Mouse (Mus musculus): ENCODE results near the gene Spty2d1. TPM values are rescaled to one million over a fixed set of nuclear protein-coding genes. Genes with fewer than 3 reads are reported as not detected.
"Not testable (repeated sequence)": the region's sequence is repeated elsewhere in the genome, so short reads cannot be mapped to it uniquely, and the experiment has no call there.

Spty2d1 gene
- polyA plus RNA-seq, 1 experiment from 2014 or later = 12.5 TPM

GRCm38 (mm10) chr7:47000644-47000983, 7.6 kb downstream of the Spty2d1 start:
- H3K36me3 ChIP-seq (ENCODE audit: control insufficient read depth, insufficient read depth, low read length) = peaks cover 11% of the 10 kb centered on the region
- 0 out of 2 replicates have a peak, but pooled peaks have one; percentile 33 for ATAC-seq (ENCODE audit: low FRiP score)
- 66% methylated on average over 3 of the region's 3 CpGs for WGBS
- no peak overlapping the region for H3K4me3 ChIP-seq (ENCODE audit: low read depth, low read length)
- no peaks in the 10 kb centered on the region for H3K9me3 ChIP-seq (ENCODE audit: control insufficient read depth, low read length)
- peaks cover 6% of the 10 kb centered on the region for H3K4me1 ChIP-seq (ENCODE audit: control insufficient read depth, insufficient read depth, low read length)
- no peak overlapping the region for H3K9ac ChIP-seq (ENCODE audit: low read length)
- no peak for DNase-seq (ENCODE audit: low spot score, missing footprints)
- no peaks in the 10 kb centered on the region for H3K27me3 ChIP-seq (ENCODE audit: control insufficient read depth, insufficient read depth, low read length)
- no peak overlapping the region for H3K4me2 ChIP-seq
- H3K27ac ChIP-seq (ENCODE audit: low read depth, low read length) = no peak overlapping the region

- H3K4me1 ChIP-seq (ENCODE audit: control insufficient read depth, insufficient read depth, low read length) = peaks cover 6% of the 10 kb centered on the region
- no peaks in the 10 kb centered on the region for H3K27me3 ChIP-seq (ENCODE audit: control insufficient read depth, insufficient read depth, low read length)
- H3K36me3 ChIP-seq (ENCODE audit: control insufficient read depth, insufficient read depth, low read length) = peaks cover 11% of the 10 kb centered on the region
- no peak for ATAC-seq (ENCODE audit: low FRiP score)
- no peak overlapping the region for H3K4me3 ChIP-seq (ENCODE audit: low read depth, low read length)
- no peak overlapping the region for H3K27ac ChIP-seq (ENCODE audit: low read depth, low read length)
- no peak overlapping the region for H3K9ac ChIP-seq (ENCODE audit: low read length)
- 85% methylated on average over 8 of the region's 8 CpGs for WGBS
- no peak for DNase-seq (ENCODE audit: low spot score, missing footprints)
- H3K9me3 ChIP-seq (ENCODE audit: control insufficient read depth, low read length) = no peaks in the 10 kb centered on the region
- H3K4me2 ChIP-seq = no peak overlapping the region
Measured at GRCm38 (mm10) chr7:46999983-47000643, 8.1 kb downstream of the Spty2d1 start.

GRCm38 (mm10) chr7:46998942-46999341, 9.3 kb downstream of the Spty2d1 start:
- H3K9me3 ChIP-seq (ENCODE audit: control insufficient read depth, low read length) = no peaks in the 10 kb centered on the region
- H3K4me2 ChIP-seq = no peak overlapping the region
- H3K4me1 ChIP-seq (ENCODE audit: control insufficient read depth, insufficient read depth, low read length) = peaks cover 6% of the 10 kb centered on the region
- peaks cover 13% of the 10 kb centered on the region for H3K36me3 ChIP-seq (ENCODE audit: control insufficient read depth, insufficient read depth, low read length)
- H3K4me3 ChIP-seq (ENCODE audit: low read depth, low read length) = no peak overlapping the region
- no peak overlapping the region for H3K27ac ChIP-seq (ENCODE audit: low read depth, low read length)
- H3K9ac ChIP-seq (ENCODE audit: low read length) = no peak overlapping the region
- ATAC-seq (ENCODE audit: low FRiP score) (no peak), DNase-seq (ENCODE audit: low spot score, missing footprints) (no peak)
- no peaks in the 10 kb centered on the region for H3K27me3 ChIP-seq (ENCODE audit: control insufficient read depth, insufficient read depth, low read length)
- WGBS = 93% methylated on average over 2 of the region's 2 CpGs

- Histone ChIP-seq H3K27ac (ENCODE audit: low read depth, low read length) (no peak overlapping the region), H3K9me3 (ENCODE audit: control insufficient read depth, low read length) (no peaks in the 10 kb centered on the region), H3K4me2 (no peak overlapping the region), H3K4me3 (ENCODE audit: low read depth, low read length) (no peak overlapping the region), H3K36me3 (ENCODE audit: control insufficient read depth, insufficient read depth, low read length) (peaks cover 13% of the 10 kb centered on the region), H3K4me1 (ENCODE audit: control insufficient read depth, insufficient read depth, low read length) (peaks cover under 1% of the 10 kb centered on the region; the same call in 1 of the 2 replicates), H3K9ac (ENCODE audit: low read length) (no peak overlapping the region), H3K27me3 (ENCODE audit: control insufficient read depth, insufficient read depth, low read length) (no peaks in the 10 kb centered on the region)
- WGBS = 88% methylated on average over 21 of the region's 21 CpGs
- ATAC-seq (ENCODE audit: low FRiP score) = no peak
- no peak for DNase-seq (ENCODE audit: low spot score, missing footprints)
Measured at GRCm38 (mm10) chr7:46997644-46998395, 10.4 kb downstream of the Spty2d1 start.

GRCm38 (mm10) chr7:46997008-46997407, 11.2 kb downstream of the Spty2d1 start:
- no peak for ATAC-seq (ENCODE audit: low FRiP score)
- H3K27ac ChIP-seq (ENCODE audit: low read depth, low read length) = no peak overlapping the region
- peaks cover 13% of the 10 kb centered on the region for H3K36me3 ChIP-seq (ENCODE audit: control insufficient read depth, insufficient read depth, low read length)
- no peaks in the 10 kb centered on the region for H3K9me3 ChIP-seq (ENCODE audit: control insufficient read depth, low read length)
- no peaks in the 10 kb centered on the region for H3K27me3 ChIP-seq (ENCODE audit: control insufficient read depth, insufficient read depth, low read length)
- no peak for DNase-seq (ENCODE audit: low spot score, missing footprints)
- H3K4me3 ChIP-seq (ENCODE audit: low read depth, low read length) = no peak overlapping the region
- WGBS = 89% methylated on average over 4 of the region's 4 CpGs
- H3K4me1 ChIP-seq (ENCODE audit: control insufficient read depth, insufficient read depth, low read length) = no peaks in the 10 kb centered on the region
- no peak overlapping the region for H3K4me2 ChIP-seq
- H3K9ac ChIP-seq (ENCODE audit: low read length) = no peak overlapping the region

GRCm38 (mm10) chr7:46995558-46995957, 12.7 kb downstream of the Spty2d1 start:
- no peak overlapping the region for H3K4me3 ChIP-seq (ENCODE audit: low read depth, low read length)
- H3K4me2 ChIP-seq = no peak overlapping the region
- no peak overlapping the region for H3K27ac ChIP-seq (ENCODE audit: low read depth, low read length)
- H3K4me1 ChIP-seq (ENCODE audit: control insufficient read depth, insufficient read depth, low read length) = no peaks in the 10 kb centered on the region
- WGBS = 96% methylated on average over 3 of the region's 3 CpGs
- H3K9ac ChIP-seq (ENCODE audit: low read length) = no peak overlapping the region
- peaks cover 13% of the 10 kb centered on the region for H3K36me3 ChIP-seq (ENCODE audit: control insufficient read depth, insufficient read depth, low read length)
- H3K9me3 ChIP-seq (ENCODE audit: control insufficient read depth, low read length) = no peaks in the 10 kb centered on the region
- ATAC-seq (ENCODE audit: low FRiP score) = no peak
- no peak for DNase-seq (ENCODE audit: low spot score, missing footprints)
- H3K27me3 ChIP-seq (ENCODE audit: control insufficient read depth, insufficient read depth, low read length) = no peaks in the 10 kb centered on the region

DNA sequence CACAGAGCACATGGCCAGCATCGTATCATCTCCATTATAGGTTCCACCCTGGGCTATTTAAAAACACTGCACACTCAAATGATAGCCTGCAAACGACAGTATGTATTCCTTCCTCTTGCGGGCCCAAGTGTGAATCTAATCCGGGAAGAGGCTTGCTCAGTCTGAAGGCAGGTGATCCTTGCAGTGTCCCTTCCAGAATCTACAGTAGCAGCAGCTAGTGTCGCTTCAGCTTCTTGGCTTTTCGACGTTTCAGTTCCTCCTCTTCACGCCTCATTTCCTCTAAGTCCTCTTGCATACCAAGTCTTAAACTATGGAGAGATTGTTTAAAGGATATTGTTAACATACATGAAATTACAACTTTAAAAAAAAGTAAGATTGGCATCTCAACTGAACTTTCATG, 15.1 kb downstream of the Spty2d1 start:
- no peak for ATAC-seq (ENCODE audit: low FRiP score)
- Histone ChIP-seq H3K27me3 (ENCODE audit: control insufficient read depth, insufficient read depth, low read length) (no peaks in the 10 kb centered on the region), H3K4me3 (ENCODE audit: low read depth, low read length) (no peak overlapping the region), H3K27ac (ENCODE audit: low read depth, low read length) (no peak overlapping the region), H3K4me2 (no peak overlapping the region), H3K4me1 (ENCODE audit: control insufficient read depth, insufficient read depth, low read length) (no peaks in the 10 kb centered on the region), H3K36me3 (ENCODE audit: control insufficient read depth, insufficient read depth, low read length) (peaks cover 9% of the 10 kb centered on the region), H3K9me3 (ENCODE audit: control insufficient read depth, low read length) (no peaks in the 10 kb centered on the region), H3K9ac (ENCODE audit: low read length) (no peak overlapping the region)
- WGBS = 87% methylated on average over 8 of the region's 8 CpGs
- DNase-seq (ENCODE audit: low spot score, missing footprints) = no peak

GRCm38 (mm10) chr7:46989387-46989786, 18.8 kb downstream of the Spty2d1 start:
- not testable (repeated sequence) for H3K9me3 ChIP-seq (ENCODE audit: control insufficient read depth, low read length); H3K27ac ChIP-seq (ENCODE audit: low read depth, low read length); H3K4me2 ChIP-seq; DNase-seq (ENCODE audit: low spot score, missing footprints); H3K27me3 ChIP-seq (ENCODE audit: control insufficient read depth, insufficient read depth, low read length); H3K9ac ChIP-seq (ENCODE audit: low read length); H3K4me1 ChIP-seq (ENCODE audit: control insufficient read depth, insufficient read depth, low read length); H3K4me3 ChIP-seq (ENCODE audit: low read depth, low read length); ATAC-seq (ENCODE audit: low FRiP score); H3K36me3 ChIP-seq (ENCODE audit: control insufficient read depth, insufficient read depth, low read length)
- 80% methylated on average over 4 of the region's 4 CpGs for WGBS

DNA sequence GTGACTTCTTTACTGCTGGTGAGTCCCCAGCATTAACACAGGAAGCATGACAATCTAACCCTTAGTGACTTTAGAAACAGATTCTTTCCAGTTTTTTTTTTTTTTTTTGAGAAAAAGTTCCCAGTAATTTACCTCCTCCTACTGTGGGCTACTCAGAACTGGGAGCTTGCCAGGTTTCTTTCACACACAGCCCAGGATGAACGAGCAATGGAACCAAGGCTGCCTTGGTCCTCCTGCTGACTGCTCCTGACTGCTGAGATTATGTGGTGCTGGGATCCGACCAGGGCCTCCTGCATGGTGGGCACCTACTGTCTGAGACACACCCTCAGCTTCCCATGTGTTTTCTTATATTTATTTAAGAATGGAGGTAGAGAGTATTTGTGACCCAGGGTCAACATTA, 21.1 kb downstream of the Spty2d1 start:
- H3K9ac ChIP-seq (ENCODE audit: low read length) = no peak overlapping the region
- 68% methylated on average over 2 of the region's 2 CpGs for WGBS
- DNase-seq (ENCODE audit: low spot score, missing footprints) = no peak
- no peak overlapping the region for H3K4me3 ChIP-seq (ENCODE audit: low read depth, low read length)
- H3K27ac ChIP-seq (ENCODE audit: low read depth, low read length) = no peak overlapping the region
- no peaks in the 10 kb centered on the region for H3K36me3 ChIP-seq (ENCODE audit: control insufficient read depth, insufficient read depth, low read length)
- no peaks in the 10 kb centered on the region for H3K9me3 ChIP-seq (ENCODE audit: control insufficient read depth, low read length)
- H3K4me2 ChIP-seq = no peak overlapping the region
- ATAC-seq (ENCODE audit: low FRiP score) = no peak
- H3K4me1 ChIP-seq (ENCODE audit: control insufficient read depth, insufficient read depth, low read length) = peaks cover 2% of the 10 kb centered on the region; the same call in 1 of the 2 replicates
- no peaks in the 10 kb centered on the region for H3K27me3 ChIP-seq (ENCODE audit: control insufficient read depth, insufficient read depth, low read length)
